Mouse (Mus musculus): Measurements from ENCODE around the gene Tmem108.
"Not testable (repeated sequence)": the region's sequence is repeated elsewhere in the genome, so short reads cannot be mapped to it uniquely, and the experiment has no call there.

Tmem108 gene

DNA sequence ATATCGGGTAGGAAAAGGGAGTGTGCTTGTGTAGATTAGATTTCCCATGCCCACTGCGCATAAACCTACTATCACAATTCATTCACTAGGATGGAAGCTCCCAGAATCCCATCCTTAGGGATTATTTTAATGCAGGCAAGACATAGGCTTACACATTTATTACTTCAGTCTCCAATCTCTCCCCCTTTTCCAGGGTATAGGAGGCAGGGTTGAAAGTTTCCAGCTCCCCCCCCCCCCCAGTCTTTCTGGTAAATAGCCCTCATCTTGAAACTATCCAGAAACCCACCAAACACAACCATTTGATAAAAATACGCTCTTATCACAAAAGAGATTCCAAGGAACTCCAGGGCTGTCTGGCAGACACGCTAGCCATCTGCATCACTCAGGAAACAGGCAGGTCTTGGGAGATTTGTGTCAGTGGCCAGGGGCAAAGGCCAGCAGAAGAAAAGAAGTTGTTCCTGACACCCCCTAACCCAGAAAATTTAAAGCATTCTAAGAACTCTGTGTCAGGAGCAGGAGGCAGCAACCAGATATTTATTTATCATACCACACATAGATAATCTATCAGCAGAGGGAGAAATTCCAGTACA is 79.8 kb downstream of the Tmem108 start:
- DNase-seq (ENCODE audit: low read depth, low spot score), result no peak

DNA sequence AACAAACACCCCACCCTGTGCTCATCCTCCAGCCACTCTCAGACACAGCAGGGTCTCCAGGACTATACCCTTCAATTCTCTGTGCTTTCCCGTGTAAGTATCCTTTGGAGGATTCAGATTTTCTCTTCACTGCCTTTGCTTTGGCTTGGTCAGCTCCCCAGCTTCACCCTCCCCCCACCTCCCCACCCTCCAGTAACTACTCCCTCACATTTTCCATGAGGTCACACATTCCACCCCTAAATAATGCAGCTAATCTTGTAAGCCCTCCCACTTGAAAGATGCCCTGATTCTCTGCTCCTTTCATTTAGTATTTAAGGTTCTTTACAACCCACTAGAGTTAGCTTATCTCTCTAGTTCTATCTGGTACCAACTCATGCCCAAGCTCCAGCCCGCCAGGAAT is 82.4 kb downstream of the Tmem108 start:
- DNase-seq (ENCODE audit: low read depth, low spot score), result no peak

DNA sequence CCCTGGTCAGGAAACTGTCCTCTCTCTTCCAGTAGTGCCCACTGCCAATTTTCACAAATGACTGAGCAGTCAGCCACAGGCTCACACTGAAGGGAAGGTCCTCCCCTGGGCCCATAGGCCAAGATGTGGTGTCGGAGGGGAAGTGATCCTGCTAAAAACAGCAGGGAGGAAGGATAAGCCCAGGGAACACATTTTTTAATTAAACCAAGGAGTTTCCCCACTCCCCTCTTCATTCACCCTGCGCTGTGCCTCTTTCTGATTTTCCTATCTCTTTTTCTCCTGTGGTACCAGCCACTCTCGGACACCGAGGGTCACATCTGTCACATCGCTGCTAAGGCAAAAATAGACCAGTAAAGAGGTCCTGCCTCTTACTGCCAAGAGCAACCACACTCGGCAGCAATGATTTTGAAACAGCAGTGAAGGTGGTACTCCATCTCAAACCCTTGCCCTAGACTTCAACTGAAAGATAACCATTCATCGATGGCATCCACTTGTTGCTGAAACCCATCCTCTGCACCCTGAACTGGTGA is 83.0 kb downstream of the Tmem108 start:
- no peak for DNase-seq (ENCODE audit: low read depth, low spot score)

DNA sequence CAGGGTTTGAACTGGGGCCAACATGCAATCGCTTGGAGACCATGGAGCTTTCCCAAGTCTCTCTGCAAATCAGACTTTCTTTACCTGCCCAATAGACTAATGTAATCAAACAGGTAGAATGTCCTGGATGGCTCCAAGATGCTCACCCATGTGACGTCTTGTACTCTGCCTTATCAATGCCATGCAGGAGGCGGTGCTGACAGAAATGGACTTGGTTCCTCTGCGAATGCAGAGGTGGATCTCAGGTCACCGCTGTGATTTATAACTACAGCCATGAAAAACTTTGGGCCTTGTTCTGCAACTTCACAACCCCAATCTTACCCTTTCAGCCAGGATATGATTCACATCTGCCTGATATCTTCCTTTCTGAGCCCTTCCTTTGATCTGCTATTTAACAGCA is 83.8 kb downstream of the Tmem108 start:
- DNase-seq (ENCODE audit: low read depth, low spot score), result no peak

DNA sequence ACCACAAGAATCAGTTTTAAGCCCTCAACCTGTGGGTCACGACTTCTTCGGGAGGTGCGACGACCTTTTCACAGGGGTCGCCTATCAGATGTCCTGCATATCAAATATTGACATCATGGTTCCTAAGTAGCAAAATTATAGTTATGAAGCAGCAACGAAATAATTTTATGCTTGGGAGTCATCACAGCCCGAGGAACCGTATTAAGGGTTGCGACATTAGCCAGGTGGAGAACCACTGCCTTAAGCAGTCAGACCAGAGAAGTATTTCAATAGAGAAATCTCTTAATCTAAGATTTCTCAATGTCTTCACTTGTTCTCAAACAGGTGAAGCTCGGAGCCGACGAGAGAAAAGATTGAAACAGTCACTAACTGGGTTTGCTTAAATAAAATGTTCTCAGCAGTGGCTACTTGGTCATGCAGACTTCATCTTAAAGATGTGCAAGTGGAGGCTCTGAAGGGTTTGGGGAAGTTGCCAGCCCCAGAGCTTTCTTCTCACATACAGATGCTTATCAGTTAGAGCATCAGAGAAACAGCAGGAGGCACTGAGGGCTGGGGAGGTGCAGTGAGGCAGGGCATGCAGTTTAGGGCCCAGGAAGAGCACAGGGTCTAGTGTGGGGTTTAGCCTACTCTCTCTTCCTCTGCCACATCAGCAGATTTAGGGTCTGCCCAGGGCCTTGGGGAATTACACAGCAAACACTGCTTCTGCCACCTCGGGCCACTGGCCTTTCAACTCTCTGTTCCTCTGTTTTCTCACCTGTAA is 85.7 kb downstream of the Tmem108 start:
- no peak for DNase-seq (ENCODE audit: low read depth, low spot score)

DNA sequence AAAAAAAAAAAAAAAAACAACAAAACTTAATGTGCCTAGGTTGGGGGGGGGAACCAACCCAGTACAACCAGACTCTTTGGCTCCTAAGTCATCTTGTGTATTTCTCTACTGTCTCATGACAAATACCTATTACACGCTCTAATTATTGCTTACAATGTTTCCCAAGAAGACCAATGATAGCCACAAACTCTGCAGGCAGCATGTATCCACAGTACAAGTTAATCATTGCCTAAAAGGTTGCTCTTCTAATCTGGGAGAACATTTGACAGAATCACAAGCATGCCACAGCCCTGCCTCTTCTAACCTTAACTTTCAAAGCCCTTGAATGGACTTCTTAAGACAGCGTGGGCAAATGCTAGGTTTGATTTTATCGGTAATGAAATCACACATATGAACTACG is 88.8 kb downstream of the Tmem108 start:
- no peak for DNase-seq (ENCODE audit: low read depth, low spot score)

DNA sequence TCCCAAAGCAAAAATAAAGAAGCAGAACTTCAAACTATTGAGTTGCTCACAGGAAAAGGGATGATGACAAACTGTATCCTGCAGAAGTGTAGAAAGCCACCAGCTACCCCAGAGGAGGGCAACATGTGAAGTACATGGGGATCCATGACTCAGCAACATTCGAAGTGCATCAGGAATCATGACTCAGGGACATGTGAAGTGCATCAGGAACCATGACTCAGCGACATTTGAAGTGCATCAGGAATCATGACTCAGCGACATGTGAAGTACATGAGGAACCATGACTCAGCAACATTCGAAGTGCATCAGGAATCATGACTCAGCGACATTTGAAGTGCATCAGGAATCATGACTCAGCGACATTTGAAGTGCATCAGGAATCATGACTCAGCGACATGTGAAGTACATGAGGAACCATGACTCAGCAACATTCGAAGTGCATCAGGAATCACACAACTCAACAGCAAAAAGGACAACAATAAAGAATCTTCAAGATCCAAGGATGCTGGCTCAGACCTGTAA is 91.0 kb downstream of the Tmem108 start:
- not testable (repeated sequence) for DNase-seq (ENCODE audit: low read depth, low spot score)

DNA sequence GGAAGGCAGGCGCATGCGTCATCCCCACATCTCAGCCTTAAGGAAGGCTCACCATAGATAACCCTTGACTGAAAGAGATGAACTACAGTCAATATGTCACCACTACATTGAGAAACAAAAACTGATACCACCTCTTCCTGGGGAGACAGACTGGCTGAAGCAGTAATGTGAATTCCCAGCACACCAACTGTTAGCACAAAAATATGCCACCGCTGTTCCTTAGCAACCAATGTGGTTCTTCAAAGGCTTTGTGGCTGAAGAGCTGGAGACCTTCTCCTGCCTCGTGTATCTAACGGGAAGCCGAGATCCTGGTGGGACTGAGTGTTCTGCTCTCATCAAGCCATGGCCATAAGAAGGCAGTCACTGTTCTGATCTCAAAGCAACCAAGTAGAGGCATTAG is 92.8 kb downstream of the Tmem108 start:
- no peak for DNase-seq (ENCODE audit: low read depth, low spot score)

DNA sequence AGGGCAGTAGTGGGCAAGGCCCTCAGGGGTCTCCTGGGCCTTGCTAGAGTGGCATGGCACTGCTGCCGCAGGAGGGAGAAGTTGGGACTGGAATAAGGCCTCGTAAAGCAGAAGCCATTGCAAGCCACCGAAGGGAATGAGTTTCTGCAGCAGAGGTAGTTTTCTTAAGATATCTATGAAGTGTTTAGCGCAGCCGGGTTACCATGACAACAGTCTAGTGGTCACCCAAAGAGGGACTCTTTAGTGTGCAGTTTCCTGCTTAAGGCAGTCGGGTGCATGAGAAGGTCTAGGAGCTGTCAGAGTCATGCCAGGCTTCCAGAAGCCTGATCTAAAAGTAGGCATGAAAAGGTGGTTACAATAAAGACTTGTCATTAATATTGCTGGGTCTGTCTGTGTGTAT is 95.8 kb downstream of the Tmem108 start:
- no peak for DNase-seq (ENCODE audit: low read depth, low spot score)

DNA sequence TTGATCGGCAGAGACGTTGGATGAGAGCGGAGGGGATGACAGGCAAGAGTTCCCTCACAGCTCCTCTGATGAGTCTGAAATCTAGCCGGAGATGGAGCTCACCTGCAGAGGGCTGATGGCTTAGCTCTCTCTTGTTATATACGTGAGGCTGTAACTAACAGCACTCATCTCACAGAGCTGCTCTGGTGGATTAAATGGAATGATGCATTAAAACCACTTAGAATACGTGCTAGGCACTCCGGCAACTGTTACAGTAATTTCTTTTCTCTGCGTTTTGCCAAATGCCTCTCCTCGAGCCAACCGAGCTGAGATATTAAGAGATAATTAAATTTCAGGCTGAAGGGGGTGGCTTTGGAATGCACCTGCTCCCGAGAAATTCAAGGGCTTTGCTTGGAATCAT is 97.5 kb downstream of the Tmem108 start:
- DNase-seq (ENCODE audit: low read depth, low spot score), result no peak

DNA sequence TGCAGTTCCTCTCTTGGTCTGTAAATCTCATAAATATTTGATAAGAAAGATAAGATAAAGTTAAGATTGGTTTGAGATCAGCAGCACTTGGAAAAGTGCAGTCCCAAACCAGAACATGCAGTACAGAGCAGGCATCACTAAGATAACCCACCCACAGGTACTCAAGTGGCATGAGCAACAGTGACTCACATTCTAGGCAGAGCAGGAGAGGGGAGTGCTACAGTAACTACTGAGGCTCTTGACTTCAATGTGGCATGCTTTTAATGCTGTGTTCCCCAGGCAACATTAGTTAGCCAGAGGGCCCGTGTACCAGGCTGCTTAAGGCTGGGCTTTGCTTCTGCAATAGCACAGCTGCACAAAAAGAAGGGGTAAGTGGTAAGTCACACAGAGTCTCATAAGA is 99.8 kb downstream of the Tmem108 start:
- DNase-seq (ENCODE audit: low read depth, low spot score), result no peak

DNA sequence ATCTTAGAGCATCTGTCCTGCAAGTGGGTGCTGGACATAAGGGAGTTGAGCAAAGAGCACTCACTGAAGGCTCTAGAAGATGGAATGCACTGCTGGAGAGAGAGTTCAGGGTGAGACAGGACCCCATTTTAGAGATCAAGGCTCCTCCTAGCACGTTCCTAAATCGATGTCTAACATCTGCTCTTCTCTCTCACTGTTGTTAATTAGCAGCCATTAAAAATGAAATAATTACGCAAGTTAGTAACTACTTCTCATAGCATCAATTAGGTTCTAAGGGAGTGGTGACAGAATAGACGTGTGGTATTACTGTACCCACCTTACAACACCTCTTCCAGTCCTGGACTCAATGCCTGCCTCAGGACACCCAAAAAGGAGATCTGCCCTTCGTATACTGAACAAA is 103.7 kb downstream of the Tmem108 start:
- DNase-seq (ENCODE audit: low read depth, low spot score), result no peak

DNA sequence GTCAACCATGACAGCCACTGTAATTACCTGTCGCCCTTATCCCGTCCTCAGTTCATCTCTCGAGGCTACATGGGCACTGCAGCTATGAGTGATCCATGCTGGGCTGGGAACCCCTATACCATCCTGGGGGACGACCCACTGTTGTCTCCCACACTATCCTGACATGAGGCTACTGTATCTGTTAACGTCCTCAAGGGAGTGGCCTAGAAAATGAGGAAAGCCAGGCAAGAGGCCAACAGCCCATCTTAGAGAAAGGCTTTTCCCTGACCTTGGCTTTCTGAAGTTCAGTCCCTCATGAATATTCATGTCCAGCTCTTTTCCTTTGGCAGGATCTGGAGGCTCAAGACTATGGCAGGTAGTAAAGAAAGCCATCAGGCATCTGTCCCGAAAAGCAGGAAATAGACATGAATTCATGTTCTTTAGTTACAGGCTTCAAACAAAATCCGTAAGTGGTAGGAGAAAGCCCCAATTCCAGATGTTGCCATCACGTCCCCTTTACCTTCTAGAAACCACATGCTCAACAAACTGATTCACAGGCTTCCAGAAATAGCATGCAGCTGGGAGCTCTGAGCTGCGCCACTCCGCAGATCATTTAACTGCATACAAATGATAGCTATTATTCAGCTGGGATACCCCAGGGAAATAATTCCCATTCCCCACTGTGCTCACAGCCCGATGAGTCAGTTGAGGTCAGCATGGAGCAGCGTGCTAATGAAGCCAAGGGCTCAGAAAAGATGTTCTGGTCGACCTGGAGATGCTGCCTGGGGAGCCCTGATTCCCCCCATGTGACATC is 104.3 kb downstream of the Tmem108 start:
- DNase-seq (ENCODE audit: low read depth, low spot score), result no peak

DNA sequence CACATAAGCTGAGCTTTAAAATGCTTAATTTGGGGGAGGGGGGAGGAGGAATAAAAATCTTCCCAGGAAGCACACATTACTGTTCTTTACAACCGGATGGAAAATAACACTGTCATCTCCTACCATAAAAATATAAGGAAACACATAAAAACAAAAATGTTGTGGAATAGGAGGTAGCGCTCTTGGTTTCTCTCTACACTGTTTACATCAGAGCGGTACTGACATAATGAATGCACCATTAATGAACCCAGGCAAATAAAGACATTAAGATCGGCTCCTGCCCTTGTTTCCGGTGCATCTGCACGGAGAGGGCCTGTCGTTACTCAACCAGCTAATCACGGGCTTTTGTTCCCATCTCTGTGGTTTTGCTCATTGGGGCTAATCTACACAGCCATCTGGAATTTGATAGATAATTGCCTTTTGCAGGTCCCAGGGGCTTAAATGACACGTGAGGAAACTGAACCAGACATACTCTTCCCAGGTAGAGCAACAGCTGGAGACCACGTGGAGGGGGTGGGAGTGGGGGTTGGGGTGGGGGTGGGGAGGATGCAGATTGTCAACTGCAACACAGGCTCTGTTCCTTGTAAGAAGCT is 107.5 kb downstream of the Tmem108 start:
- no peak for DNase-seq (ENCODE audit: low read depth, low spot score)

DNA sequence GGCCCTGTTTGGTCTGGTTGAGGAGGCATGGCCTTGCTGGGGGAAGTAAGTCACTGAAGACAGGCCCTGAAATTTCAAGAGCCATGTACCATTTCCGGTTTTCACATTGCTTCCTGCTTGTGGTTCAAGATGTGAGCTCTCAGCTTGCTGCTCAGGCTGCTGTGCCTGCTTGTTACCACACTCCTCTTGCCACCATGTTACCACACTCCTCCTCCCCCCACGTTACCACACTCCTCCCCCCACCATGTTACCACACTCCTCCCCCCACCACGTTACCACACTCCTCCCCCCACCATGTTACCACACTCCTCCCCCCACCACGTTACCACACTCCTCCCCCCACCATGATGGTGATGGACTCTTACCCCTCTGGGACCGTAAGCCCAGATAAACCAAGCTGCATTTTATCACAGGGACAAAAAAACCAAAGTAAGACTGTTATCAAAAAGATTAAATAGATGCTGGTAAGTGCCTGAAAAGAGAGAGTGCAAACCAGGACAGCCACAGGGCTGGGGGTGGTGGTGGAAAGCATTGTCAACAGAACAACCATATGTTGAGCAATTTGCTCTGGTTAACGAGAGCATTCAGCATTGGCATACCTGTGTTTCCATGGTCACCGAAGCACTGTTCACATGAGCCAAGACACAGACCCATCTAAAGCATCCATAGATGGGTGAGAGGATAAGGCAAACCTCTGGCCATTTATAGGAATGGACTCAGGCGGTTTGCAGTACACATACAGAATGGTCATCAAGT is 109.3 kb downstream of the Tmem108 start:
- DNase-seq (ENCODE audit: low read depth, low spot score), result no peak

DNA sequence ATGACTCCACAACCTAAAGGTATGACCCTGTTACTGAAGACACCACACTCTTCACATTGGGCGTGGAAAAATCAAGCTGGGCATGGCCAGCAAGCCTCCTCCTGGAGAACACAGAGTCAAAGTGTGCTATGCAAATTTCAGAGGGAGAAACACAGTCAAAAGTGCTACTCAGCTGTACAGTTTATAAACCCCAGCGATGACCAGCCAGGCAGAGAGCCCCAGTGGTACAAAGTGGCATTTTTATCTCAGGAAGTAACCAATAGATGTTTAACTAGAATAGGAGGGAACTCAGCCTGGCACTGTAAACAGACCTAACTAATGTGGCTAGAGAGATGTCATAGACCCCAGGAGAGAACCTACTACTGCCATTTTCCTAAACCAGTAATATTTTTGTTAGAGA is 115.0 kb downstream of the Tmem108 start:
- no peak for DNase-seq (ENCODE audit: low read depth, low spot score)

DNA sequence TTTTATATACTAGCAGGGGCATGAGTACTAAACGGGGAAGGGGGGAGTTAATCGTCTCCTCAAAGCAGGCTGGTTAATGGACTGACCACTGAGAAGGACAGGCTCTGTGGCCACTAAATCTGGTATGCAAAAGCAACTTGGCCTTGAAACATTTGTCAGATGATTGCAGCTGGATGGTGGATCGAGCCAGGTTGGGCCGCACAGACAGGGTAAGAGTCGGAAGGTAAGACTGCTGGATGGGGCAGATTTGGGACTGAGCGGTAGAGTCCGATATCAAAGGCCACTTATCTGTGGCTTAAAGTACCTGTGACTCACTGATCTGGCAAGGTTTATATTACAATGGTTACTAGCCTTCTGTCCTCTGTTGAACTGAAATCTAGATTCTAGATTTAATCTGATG is 115.9 kb downstream of the Tmem108 start:
- no peak for DNase-seq (ENCODE audit: low read depth, low spot score)

DNA sequence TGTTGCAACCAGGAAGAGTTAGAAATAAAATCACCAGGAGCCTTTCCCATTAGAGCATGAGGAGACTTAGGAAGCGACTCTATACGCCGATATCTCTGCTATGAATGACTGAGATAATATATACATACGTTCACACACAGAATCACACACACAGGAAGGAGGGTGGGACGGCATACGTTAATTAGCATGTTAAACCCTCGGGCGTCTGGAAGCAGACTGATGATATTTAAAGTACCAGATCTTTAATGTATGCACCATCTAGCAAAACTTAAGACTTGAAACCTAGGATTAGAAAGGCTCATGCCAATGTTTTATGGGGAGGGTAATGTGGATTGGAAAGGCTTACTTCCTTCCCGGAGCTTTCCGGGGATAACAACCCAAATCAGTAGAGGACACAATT is 119.3 kb downstream of the Tmem108 start:
- DNase-seq (ENCODE audit: low read depth, low spot score), result no peak

DNA sequence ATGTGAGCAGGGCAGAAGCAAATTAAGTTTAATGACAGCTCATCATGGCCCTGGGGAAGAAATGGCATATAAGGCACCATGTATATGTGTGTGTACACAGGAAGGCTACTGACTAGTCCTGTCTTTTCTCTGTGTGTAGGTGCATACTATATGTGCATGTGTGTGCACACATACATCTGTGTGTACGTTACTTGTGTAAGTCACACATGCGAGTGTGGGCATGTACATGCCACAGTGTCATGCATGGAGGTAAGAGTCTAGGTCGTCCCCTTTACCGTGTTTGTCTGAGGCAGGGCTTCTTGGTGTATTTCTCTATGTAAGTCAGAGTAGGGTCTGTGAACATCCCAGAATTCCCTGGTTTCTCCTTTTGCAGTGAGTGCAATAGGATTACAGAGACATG is 120.3 kb downstream of the Tmem108 start:
- DNase-seq (ENCODE audit: low read depth, low spot score), result no peak

DNA sequence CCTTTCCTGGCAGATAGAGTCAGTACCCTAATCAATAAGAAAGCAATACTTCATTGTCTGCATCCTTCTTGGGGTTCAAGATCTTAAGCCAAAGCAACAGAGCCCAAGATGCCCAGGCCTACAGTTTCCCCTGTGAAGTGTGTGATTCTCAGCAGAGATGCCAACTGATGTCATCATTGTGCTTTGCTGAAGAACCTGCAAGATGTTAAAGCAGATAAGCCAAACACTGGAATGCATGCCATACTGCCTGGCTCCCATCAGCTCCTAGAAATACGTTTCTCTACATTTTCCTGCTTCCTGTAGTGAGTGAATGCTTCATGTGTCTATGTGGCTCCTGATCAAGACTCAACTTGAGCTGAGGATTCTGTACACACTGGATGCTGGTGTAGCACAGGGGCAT is 122.2 kb downstream of the Tmem108 start:
- no peak for DNase-seq (ENCODE audit: low read depth, low spot score)

DNA sequence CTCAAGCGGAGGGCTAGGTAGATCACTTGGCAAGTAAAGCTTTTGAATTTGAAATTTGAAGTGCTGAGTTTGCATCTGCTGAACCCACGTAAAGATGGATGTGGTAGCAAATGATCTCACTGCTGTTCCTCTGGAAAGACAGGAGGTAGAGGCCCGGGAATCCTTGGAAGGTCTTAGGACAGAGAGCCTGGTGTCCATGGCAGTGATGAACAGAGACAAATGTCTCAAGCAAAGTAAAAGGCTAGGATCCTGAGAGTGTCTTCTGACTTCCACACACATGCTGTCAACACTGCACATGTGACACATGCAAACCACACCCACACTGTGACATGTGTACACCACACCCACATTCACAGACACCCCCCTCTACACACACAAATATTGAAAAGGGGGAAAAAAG is 124.2 kb downstream of the Tmem108 start:
- DNase-seq (ENCODE audit: low read depth, low spot score), result no peak

Data from embryo, embryonic 11.5 days (tissue).